Mouse (Mus musculus) cerebellum, adult 18-20 months (tissue): ENCODE data around the gene Sgcg.
A peak's percentile ranks its signal among the peaks of the same experiment; 100 is the strongest.

Experiments
- DNase-seq, 2 experiments: peaks; one replicate each; pipeline ENCODE4 v3.0.0; 2021

The Sgcg gene

DNA sequence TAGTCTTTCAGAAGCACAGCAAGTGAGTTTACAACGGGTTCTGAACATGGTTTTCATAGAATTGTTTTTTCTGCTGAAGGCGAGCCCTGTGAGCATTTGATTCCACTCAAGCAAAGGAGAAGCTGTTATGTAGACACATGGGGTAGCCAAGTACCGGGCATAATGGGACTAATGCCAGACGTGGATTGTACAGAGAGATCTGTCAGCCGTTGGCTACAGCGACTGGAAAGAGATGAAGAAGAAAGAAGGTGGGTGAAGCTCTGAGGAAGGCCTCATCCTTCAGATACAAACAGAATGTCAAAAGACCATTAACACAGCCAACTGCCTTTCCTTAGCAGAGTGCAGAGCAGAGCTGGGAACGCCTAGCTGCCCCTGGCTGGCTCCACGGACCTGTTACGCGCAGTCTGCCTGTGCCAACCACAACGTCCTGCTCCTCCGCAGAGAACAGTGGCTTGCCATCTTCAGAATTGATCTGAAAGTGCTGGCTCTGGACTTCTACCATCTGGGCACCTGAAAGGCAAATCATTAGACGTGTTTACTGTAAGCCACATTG, 26.2 kb downstream of the Sgcg start:
- DNase-seq, result peak; percentile 61 to 63

DNA sequence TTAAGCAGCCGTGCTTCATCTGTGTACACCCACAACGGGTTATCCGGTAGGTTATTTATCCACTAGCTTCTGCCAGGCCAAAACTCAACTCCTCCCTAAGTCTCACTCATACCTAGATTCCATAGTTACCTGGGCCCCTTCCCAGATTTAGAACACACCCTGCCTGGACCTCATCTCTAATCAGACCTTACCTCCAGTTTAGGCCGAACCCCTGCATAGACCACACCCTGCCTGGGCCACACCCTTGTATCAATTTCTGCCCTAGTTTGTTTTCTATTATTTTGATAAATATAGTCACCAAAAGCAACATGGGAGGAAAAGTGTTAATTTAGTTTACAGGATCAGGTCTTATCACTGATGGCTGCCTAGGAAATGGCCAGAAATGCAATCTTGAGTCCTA, 28.1 kb downstream of the Sgcg start:
- DNase-seq, result no peak

DNA sequence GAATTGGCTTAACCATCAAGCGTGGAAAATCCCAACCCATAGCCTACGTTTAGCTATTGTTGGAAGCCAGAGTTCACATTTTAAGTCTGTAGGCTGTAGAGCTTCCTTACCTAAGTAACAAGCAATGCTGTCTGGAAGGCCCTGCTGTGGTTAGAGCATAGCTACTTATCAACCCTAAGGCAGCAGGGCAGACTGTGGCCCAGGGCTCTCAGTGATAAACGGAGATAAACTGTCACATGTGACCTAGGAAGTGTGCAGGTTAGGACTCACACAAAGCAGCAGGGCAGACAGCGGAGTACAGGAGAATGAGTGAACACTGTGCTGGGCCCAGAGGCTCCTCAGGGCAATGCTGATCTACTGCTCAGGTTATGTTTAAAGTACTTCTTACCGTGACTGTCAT, 28.5 kb downstream of the Sgcg start:
- DNase-seq, result no peak

DNA sequence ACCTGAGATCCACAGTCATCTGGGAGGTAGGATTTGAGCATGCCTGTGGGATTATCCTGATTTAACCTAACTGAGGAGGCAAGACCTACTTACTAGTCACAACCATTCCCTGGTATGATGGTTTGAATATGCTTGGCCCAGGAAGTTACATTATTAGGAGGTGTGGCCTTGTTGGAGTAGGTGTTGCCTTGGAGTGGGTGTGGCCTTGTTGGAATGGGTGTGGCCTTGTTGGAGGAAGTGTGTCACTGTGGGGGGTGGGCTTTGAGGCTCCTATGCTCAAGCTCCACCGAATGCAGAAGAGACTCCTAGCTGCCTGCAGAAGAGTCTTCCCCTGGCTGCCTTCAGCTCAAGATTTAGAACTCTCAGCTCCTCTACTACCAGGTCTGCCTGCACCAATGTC, 32.1 kb downstream of the Sgcg start:
- no peak for DNase-seq

DNA sequence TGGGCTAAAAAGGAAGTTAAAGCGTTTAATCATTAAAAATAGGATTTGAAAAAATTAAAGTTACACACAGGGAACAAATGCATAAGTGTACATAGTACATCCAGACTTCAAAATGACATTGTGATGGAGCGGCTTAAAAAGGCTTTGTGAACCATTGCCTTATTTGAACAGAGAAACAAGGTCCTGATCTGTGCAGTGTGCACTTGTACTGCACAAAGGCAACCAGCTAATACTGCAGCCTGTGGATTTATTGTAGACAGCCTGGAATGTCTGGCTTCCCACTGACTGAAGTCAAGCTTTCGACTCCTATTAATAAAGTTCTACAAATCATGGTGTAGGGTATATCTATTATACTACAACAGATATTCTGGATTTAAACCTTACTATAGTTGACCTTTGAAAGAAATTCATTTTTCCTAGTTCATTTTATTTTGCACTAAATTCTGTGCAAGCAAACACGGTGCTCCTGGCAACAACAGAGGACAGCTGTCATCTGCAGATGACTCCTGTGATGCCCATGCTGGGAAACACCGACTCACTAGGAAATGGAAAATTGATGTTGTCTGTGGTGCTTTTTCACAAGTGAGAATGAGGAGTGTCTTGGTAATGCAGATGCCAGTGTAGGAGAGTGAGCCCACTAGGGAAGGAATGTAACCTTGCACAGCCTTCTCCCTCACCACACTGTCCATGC, 33.8 kb downstream of the Sgcg start:
- peak in 1 of 2 experiments; percentile 7 for DNase-seq

DNA sequence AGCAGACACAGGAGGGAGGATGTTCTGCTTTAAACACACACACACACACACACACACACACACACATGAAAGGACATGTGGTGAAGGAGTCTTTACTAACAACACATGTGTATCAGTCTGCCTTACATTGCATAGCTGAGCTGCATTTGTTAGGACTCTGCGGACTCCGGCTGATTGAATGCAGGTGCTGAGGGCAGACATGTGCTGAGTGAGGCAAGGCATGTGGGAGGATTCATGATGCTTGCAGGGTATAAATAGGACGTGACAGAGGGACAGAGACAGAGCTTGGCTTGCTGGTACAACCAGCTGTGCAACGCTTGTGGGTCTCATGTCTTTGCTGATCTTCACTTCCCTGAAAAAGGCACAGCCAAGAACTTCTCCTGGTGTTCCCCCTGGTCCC, 34.5 kb downstream of the Sgcg start:
- DNase-seq, result no peak

DNA sequence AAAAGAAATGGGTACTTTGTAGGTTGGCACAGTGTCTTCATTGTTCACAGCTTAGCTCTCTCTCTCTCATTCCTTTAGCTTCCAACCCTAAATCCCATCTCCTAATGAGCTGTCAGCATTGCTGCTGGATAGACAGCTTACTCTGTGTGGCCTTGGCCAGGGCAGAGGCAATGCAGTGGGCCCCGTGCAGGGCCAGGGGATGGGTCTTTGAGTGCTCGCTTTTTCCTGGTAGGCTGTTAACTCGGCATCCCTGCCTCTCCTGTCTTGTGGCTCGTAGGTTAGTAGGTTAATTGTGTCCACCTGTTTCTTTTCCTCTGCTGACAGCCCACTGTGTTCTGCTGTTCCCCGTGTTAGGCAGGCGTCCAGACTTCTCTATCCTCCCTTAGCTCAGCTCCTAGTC, 35.8 kb downstream of the Sgcg start:
- no peak for DNase-seq

DNA sequence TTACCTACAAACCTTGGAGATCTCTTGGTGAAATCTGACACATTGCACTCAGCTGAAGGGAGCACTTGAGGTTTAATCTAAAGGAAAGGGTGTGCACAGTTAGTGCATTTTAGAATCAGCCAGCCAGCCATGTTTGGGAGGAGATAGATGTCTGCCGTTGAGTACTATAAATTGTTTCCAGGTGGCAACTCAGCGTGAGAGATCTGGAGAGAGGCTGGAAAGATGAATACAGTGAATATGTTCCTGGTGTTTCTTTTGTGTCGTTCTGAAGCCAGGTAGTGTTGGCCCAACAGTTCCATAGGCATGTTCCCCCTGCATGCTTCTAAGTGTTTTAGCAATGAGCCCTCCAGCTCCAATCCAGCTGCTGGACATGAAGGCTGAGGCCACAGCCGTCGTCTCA, 37.1 kb downstream of the Sgcg start:
- peak; percentile 32 to 41 for DNase-seq

DNA sequence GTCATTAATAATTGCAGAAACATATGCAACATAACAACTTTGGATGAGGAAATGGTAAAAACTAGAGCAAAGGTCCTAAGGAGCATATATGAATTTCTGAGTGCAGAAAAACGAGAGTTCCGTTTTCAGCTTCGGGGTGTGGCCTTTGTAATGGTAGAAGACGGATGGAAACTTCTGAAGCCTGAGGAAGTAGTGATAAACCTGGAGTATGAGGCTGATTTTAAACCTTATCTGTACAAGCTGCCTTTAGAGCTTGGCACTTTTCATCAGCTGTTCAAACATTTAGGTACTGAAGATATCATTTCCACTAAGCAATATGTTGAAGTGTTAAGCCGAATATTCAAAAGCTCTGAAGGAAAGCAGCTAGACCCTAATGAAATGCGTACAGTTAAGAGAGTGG, 46.5 kb downstream of the Sgcg start:
- DNase-seq, result no peak

DNA sequence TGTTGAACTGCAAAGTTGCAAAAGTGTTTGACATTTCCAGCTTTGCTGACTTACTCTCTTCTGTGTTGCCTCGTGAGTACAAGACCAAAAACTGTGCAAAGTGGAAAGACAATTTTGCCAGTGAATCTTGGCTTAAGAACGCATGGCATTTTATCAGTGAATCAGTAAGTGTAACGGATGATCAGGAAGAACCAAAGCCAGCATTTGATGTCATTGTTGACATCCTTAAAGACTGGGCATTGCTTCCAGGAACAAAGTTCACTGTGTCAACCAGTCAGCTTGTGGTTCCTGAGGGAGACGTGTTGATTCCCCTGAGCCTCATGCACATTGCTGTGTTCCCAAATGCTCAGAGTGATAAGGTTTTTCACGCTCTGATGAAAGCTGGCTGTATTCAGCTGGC, 48.2 kb downstream of the Sgcg start:
- no peak for DNase-seq

DNA sequence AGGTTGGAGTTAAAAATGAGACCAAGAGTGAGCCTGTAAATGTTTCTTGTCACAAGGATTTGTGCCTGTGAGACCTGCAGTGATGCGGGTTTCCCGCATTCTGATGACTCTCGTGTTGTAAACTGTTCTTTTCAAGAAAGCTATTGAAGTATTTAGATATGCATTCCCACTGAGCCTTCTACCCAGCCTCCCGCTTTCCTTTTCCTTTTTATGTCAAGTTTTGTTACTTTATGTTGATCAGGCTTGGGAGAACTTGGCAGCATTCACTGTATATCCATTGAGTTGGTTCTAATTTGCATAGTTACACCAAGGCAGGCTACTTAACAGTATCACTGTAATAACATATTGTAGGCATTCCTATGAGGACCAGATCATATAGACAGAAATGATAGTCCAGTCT, 63.9 kb downstream of the Sgcg start:
- DNase-seq, result no peak

DNA sequence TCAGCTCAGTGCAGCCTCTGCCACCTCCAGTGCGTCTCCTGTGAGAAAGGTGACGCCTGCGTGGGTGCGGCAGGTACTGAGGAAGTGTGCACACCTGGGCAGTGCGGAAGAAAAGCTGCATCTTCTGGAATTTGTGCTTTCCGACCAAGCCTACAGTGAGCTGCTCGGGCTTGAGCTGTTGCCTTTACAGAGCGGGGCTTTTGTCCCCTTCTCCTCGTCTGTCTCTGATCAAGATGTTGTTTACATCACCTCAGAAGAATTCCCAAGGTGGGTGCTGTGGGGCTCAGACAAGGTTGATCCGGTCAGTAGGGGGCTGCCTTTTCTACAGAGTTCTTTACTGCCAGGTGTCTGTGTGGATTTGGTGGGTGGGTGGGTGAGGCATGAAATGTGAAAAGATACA, 66.0 kb downstream of the Sgcg start:
- DNase-seq, result no peak

DNA sequence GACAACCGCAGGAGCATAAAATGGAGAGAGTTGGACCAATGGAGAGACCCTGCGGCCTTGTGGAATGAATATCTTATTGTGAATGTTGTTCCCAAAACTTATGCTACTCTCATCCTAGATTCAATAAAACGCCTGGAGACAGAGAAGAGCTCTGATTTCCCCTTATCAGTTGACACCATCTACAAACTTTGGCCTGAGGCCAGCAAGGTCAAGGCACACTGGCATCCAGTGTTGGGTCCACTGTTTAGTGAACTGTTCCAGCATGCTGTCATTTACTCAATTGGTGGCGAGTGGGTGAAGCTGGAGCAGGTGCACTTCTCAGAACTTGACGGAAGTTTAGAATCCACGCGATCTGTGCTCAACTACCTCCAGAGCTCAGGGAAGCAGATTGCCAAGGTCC, 66.4 kb downstream of the Sgcg start:
- no peak for DNase-seq

DNA sequence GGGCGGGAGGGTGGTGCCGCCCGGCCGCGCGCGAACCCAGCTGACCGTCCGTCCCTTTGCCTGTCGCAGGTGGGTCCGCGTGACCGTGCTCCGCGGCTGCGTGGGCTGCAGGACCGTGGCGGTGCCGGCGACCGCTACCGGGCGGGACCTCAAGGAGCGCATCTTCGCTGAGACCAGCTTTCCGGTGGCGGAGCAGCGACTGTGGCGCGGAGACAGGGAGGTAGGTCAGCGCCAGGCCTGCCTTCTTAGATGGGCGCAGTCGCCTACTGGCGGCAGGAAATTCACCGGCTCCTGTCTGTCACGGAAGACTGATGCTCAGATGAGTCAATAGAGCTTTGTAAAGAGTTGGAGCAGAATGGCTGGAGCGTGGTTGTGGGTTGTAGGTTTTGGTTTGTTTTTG, 85.1 kb downstream of the Sgcg start:
- peak in 1 of 2 experiments; percentile 79 for DNase-seq

DNA sequence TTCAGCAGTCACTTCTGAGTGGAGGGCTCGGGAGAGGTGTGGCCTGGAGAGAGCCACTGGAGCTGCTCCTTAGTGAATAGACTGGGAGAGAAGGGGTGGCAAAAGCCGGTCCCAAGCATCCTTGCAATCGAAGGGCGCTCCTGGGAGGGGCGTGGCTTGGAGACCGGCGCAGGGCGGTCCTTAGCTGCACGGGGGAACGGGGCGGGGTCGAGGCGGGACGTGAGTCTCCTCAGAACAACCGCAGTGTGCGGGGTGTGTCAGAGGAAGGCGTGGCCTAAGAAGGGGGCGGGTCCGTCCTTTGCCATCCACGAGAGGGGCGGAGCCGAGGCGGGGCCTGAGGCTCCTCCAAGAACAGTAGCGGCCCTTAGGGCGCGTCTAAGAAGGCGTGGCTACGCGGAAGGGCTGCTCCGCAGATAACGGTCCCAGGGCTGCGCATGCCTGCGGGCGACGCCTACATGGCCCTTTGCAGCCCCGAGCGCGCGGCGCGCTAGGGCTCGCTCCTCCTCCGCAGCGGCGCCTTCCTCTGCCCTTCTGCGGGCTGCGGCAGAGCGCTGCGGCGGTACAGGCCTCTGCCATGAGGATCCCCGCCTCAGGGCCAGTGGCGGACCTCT, 85.6 kb downstream of the Sgcg start:
- peak; percentile 100 for DNase-seq

DNA sequence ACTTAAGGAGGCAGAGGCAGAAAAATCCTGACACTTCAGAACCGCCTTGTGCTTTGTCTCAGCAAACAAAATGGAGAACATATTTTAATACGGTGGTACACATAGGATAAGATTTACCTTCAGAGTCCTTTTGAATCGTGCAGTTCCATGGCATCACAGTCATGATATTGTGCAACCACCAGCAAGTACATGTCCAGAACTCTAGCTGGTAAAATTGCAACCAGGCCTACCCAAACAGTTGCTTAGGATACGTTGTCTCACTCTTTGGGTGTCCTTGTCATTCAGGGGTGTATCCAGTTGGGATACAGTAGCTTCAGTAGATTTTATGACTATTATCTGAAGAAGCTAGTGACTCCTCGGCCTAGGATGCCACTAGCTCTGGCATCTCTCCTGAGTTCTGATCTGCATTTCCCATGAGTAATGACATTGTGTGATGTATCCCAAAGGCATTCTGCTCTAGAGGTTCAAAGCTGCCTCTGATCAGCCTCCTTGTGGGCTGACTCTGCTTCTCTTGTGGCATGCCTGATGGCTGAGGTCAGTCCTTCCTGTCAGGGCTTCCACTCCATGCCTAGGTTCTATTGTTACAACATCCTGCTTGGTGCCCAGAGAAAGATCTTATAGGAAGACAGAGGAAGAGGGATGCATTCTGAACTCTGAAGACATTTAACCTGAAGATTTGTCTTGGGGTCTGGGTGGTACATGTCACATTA, 86.9 kb downstream of the Sgcg start:
- DNase-seq, result no peak
